Mouse (Mus musculus): ENCODE measurements around the gene Grip1.

- TF ChIP-seq POLR2A (IDR thresholded peaks at IDR 0.05; ENCODE audit: low read depth, low read length) (no peak), CTCF (IDR thresholded peaks at IDR 0.05; ENCODE audit: borderline replicate concordance, insufficient read depth, low read length) (no peak)
These were observed 42.6 kb downstream of the Grip1 start for GRCm38 (mm10) chr10:119496221-119496620.
